Mouse (Mus musculus) heart, adult 2 months (tissue): ENCODE measurements around the gene Gan.

Experiments used
- CTCF ChIP-seq: fragments of 200-600 bp; IDR thresholded peaks from 2 replicates; pipeline ENCODE4 v1.8.1; 2022; ENCODE audit warnings: antibody characterized with exemption, mild to moderate bottlenecking, moderate library complexity
- EP300 ChIP-seq: fragments of 200-500 bp; IDR thresholded peaks from 2 replicates; pipeline ENCODE4 v1.6.1; 2011; ENCODE audit warnings: low read depth, low read length, control low read depth; ENCODE audit not compliant: insufficient read depth

- TF ChIP-seq CTCF (no peak), EP300 (no peak)
Measured at GRCm38 (mm10) chr8:117199658-117200057, 41.7 kb downstream of the Gan start.
